Mouse (Mus musculus) liver, postnatal 0 days (tissue): ENCODE results near the gene Sdk2. TPM values are rescaled to one million over a fixed set of nuclear protein-coding genes. Genes with fewer than 3 reads are reported as not detected.

Experiments
- ATAC-seq: fragments of 200-750 bp; cut with Nextera tagmentation; 2 replicates; pipeline ENCODE4 v1.8.0; 2017; ENCODE audit warnings: mild to moderate bottlenecking, moderate library complexity
- DNase-seq: peaks from one replicate; pipeline ENCODE4 v3.0.0-alpha.2; 2016
- H3K27ac ChIP-seq: fragments of 300-500 bp; sonication (generic); 2 replicates; pipeline ENCODE4 v1.5.1; 2014; ENCODE audit warnings: antibody characterized with exemption, moderate library complexity, mild to moderate bottlenecking, low read depth
- H3K27me3 ChIP-seq: fragments of 300-500 bp; sonication (generic); 2 replicates; pipeline ENCODE4 v1.6.1; 2014; ENCODE audit warnings: low read length, control low read depth, mixed read lengths; ENCODE audit not compliant: insufficient read depth
- H3K36me3 ChIP-seq: fragments of 300-500 bp; sonication (generic); replicated peaks from 2 replicates; pipeline ENCODE4 v1.6.1; 2014; ENCODE audit warnings: mild to moderate bottlenecking, control low read depth, low read length, moderate library complexity, mixed read lengths; ENCODE audit not compliant: insufficient read depth
- H3K4me1 ChIP-seq: fragments of 300-500 bp; sonication (generic); 2 replicates; pipeline ENCODE4 v1.6.1; 2014; ENCODE audit warnings: antibody characterized with exemption, mild to moderate bottlenecking, control low read depth; ENCODE audit not compliant: insufficient read depth
- H3K4me2 ChIP-seq: fragments of 300-500 bp; sonication (generic); 2 replicates; pipeline ENCODE4 v1.6.1; 2014; ENCODE audit warnings: low read depth, mild to moderate bottlenecking, low read length, moderate library complexity, mixed read lengths
- H3K4me3 ChIP-seq: fragments of 300-500 bp; sonication (generic); 2 replicates; pipeline ENCODE4 v1.5.1; 2014; ENCODE audit warnings: low read depth, low read length
- H3K9ac ChIP-seq: fragments of 300-500 bp; sonication (generic); replicated peaks from 2 replicates; pipeline ENCODE4 v1.6.1; 2014; ENCODE audit warnings: mild to moderate bottlenecking, moderate library complexity
- H3K9me3 ChIP-seq: fragments of 300-500 bp; sonication (generic); 2 replicates; pipeline ENCODE4 v1.6.1; 2016; ENCODE audit warnings: mild to moderate bottlenecking, control low read depth, low read length, mixed read lengths
- CTCF ChIP-seq: sonication (generic); IDR thresholded peaks from 2 replicates; pipeline ENCODE4 v1.5.1; 2016; ENCODE audit warnings: antibody characterized with exemption, low read depth
- EP300 ChIP-seq: IDR thresholded peaks from 2 replicates; pipeline ENCODE4 v1.6.1; 2016; ENCODE audit warnings: antibody characterized with exemption, low read depth, mild to moderate bottlenecking
- WGBS: fragments of 180-500 bp; shearing (Covaris S2); extraction: QIAGEN DNeasy Blood & Tissue Kit; methylation state at CpG from one replicate; pipeline ENCODE4 v1.1.7; 2014; ENCODE audit not compliant: insufficient replicate concordance; 5-methylcytosine and 5-hydroxymethylcytosine counted together
- polyA plus RNA-seq: library from polyadenylated mRNA; unstranded; fragments of >200 nt; fragmentation: Nextera tagmentation; extraction: Ambion mirVana; gene quantifications from 2 replicates; pipeline ENCODE4 v1.2.1, GENCODE M21; 2015

Gene Sdk2
- polyA plus RNA-seq, 1 experiment from 2014 or later, result 0.15 TPM

- Histone ChIP-seq H3K36me3 (no peaks in the 10 kb centered on the region), H3K9me3 (no peaks in the 10 kb centered on the region)
- DNase-seq, result no peak
Measured at GRCm38 (mm10) chr11:113849322-113849721, 217.5 kb downstream of the Sdk2 start.

DNA sequence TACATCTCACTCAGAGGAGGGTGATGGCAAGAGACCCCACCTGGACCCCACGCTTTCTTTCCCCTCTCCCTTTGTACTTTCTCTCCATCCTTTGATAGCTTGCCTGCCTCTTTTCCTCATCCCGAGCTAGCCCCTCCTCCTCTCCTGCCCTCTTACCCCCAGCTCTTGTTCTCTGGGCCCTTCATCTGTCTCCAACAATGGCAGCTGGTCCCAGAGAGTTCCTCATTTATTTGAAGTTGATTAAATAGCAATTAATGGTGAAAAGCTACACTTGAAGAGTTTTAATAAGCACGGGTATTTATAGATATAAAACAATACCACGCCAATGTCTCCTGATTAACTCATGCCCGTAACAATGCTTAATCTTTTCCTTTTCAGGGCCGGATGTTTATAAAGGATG is 222.9 kb downstream of the Sdk2 start:
- no peak for TF ChIP-seq CTCF
- TF ChIP-seq EP300, result no peak
- Histone ChIP-seq H3K27ac (no peak overlapping the region), H3K4me1 (no peaks in the 10 kb centered on the region), H3K9ac (no peak overlapping the region), H3K36me3 (no peaks in the 10 kb centered on the region), H3K9me3 (no peaks in the 10 kb centered on the region), H3K4me2 (no peak overlapping the region), H3K4me3 (no peak overlapping the region), H3K27me3 (no peaks in the 10 kb centered on the region)
- WGBS, result 73% methylated on average over 6 of the region's 6 CpGs
- ATAC-seq, result no peak
- no peak for DNase-seq

More at GRCm38 (mm10) chr11:113849322-113849721, 217.5 kb downstream of the Sdk2 start:
- TF ChIP-seq EP300 (no peak), CTCF (no peak)
- H3K27me3 ChIP-seq, result no peaks in the 10 kb centered on the region
- no peak overlapping the region for H3K4me2 ChIP-seq
- no peak overlapping the region for H3K27ac ChIP-seq
- no peak for ATAC-seq
- WGBS, result 60% methylated on average over 7 of the region's 7 CpGs
- H3K9ac ChIP-seq, result no peak overlapping the region
- no peaks in the 10 kb centered on the region for H3K4me1 ChIP-seq
- no peak overlapping the region for H3K4me3 ChIP-seq

GRCm38 (mm10) chr11:113842879-113843278 is 224.0 kb downstream of the Sdk2 start:
- ATAC-seq (no peak), DNase-seq (no peak)
- H3K9me3 ChIP-seq, result no peaks in the 10 kb centered on the region
- no peaks in the 10 kb centered on the region for H3K27me3 ChIP-seq
- TF ChIP-seq CTCF, result no peak
- no peak for TF ChIP-seq EP300
- no peak overlapping the region for H3K4me3 ChIP-seq
- no peak overlapping the region for H3K4me2 ChIP-seq
- no peaks in the 10 kb centered on the region for H3K4me1 ChIP-seq
- H3K36me3 ChIP-seq, result no peaks in the 10 kb centered on the region
- 83% methylated on average over 11 of the region's 11 CpGs for WGBS
- no peak overlapping the region for H3K9ac ChIP-seq
- H3K27ac ChIP-seq, result no peak overlapping the region

- ATAC-seq (no peak), DNase-seq (no peak)
- Histone ChIP-seq H3K9me3 (no peaks in the 10 kb centered on the region), H3K9ac (no peak overlapping the region), H3K36me3 (no peaks in the 10 kb centered on the region), H3K4me1 (no peaks in the 10 kb centered on the region), H3K27me3 (no peaks in the 10 kb centered on the region), H3K4me3 (no peak overlapping the region), H3K4me2 (no peak overlapping the region), H3K27ac (no peak overlapping the region)
- 65% methylated on average over 6 of the region's 6 CpGs for whole genome bisulfite sequencing
- TF ChIP-seq EP300, result no peak
- TF ChIP-seq CTCF, result no peak
Measured at GRCm38 (mm10) chr11:113831608-113832007, 235.2 kb downstream of the Sdk2 start.

- TF ChIP-seq CTCF (no peak), EP300 (no peak)
- Histone ChIP-seq H3K9ac (no peak overlapping the region), H3K36me3 (no peaks in the 10 kb centered on the region), H3K4me1 (no peaks in the 10 kb centered on the region), H3K4me2 (no peak overlapping the region), H3K9me3 (no peaks in the 10 kb centered on the region), H3K27me3 (no peaks in the 10 kb centered on the region), H3K4me3 (no peak overlapping the region), H3K27ac (no peak overlapping the region)
- no peak for ATAC-seq
- 46% methylated on average over 24 of the region's 24 CpGs for WGBS
- no peak for DNase-seq
Measured at GRCm38 (mm10) chr11:113828081-113828554, 238.7 kb downstream of the Sdk2 start.

DNA sequence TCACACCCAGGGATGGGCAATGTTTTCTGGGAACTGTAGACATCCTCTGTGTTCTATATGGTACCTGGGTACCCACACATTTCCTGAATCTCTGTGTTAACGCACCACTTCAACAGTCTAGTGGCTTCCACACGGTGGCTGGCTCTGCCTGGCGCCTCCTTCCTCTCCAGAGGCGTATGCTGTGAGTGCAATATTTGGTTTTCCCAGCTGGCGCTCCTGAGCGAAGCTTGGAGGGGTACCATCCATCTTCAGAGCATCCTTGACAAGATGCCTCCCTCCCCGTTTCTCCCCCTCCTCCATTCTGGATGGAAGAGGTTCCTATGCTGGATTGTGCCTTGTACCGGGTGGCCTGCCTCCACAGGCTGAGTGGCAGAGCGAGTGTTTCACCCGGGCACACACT is 246.8 kb downstream of the Sdk2 start:
- Histone ChIP-seq H3K4me2 (no peak overlapping the region), H3K27ac (no peak overlapping the region), H3K4me3 (no peak overlapping the region), H3K36me3 (no peaks in the 10 kb centered on the region), H3K27me3 (0 out of 2 replicates have a peak, but pooled peaks cover 2% of the 10 kb centered on the region), H3K9ac (no peak overlapping the region), H3K4me1 (no peaks in the 10 kb centered on the region), H3K9me3 (no peaks in the 10 kb centered on the region)
- WGBS, result 67% methylated on average over 10 of the region's 10 CpGs
- TF ChIP-seq CTCF (no peak), EP300 (no peak)
- DNase-seq, result no peak
- no peak for ATAC-seq

- no peak overlapping the region for H3K4me3 ChIP-seq
- no peak overlapping the region for H3K9ac ChIP-seq
- no peak for TF ChIP-seq CTCF
- TF ChIP-seq EP300, result no peak
- no peak overlapping the region for H3K4me2 ChIP-seq
- no peaks in the 10 kb centered on the region for H3K4me1 ChIP-seq
- no peak overlapping the region for H3K27ac ChIP-seq
- H3K9me3 ChIP-seq, result no peaks in the 10 kb centered on the region
- no peak for DNase-seq
- 0 out of 2 replicates have a peak, but pooled peaks cover 2% of the 10 kb centered on the region for H3K27me3 ChIP-seq
- no peak for ATAC-seq
- no peaks in the 10 kb centered on the region for H3K36me3 ChIP-seq
- 31% methylated on average over 1 of the region's 1 CpGs for WGBS
Measured at GRCm38 (mm10) chr11:113819001-113819400, 247.8 kb downstream of the Sdk2 start.
